Mouse (Mus musculus) lung, embryonic 14.5 days (tissue): ENCODE results near the gene Gm20403. TPM values are rescaled to one million over a fixed set of nuclear protein-coding genes. Genes with fewer than 3 reads are reported as not detected.
"Not testable (repeated sequence)": the region's sequence is repeated elsewhere in the genome, so short reads cannot be mapped to it uniquely, and the experiment has no call there.

Experiments used
- ATAC-seq: fragments of 200-750 bp; cut with Nextera tagmentation; 2 replicates; pipeline ENCODE4 v1.8.0; 2017; ENCODE audit warnings: mild to moderate bottlenecking, moderate TSS enrichment, moderate library complexity; ENCODE audit not compliant: insufficient read depth
- DNase-seq: peaks from one replicate; pipeline ENCODE4 v3.0.0-alpha.2; 2015
- H3K27ac ChIP-seq: fragments of 300-500 bp; sonication (generic); 2 replicates; pipeline ENCODE4 v1.5.1; 2014; ENCODE audit warnings: low read depth, mild to moderate bottlenecking, moderate library complexity
- H3K27me3 ChIP-seq: fragments of 300-500 bp; sonication (generic); 2 replicates; pipeline ENCODE4 v1.6.1; 2014; ENCODE audit warnings: low read length, control low read depth; ENCODE audit not compliant: insufficient read depth
- H3K36me3 ChIP-seq: fragments of 300-500 bp; sonication (generic); 2 replicates; pipeline ENCODE4 v1.6.1; 2014; ENCODE audit warnings: control low read depth; ENCODE audit not compliant: insufficient read depth
- H3K4me1 ChIP-seq: fragments of 300-500 bp; sonication (generic); 2 replicates; pipeline ENCODE4 v1.6.1; 2014; ENCODE audit warnings: antibody characterized with exemption, control low read depth; ENCODE audit not compliant: insufficient read depth
- H3K4me2 ChIP-seq: fragments of 300-500 bp; sonication (generic); 2 replicates; pipeline ENCODE4 v1.6.1; 2014; ENCODE audit warnings: mild to moderate bottlenecking
- H3K4me3 ChIP-seq: fragments of 300-500 bp; sonication (generic); 2 replicates; pipeline ENCODE4 v1.5.1; 2014; ENCODE audit warnings: low read depth, low read length
- H3K9ac ChIP-seq: fragments of 300-500 bp; sonication (generic); 2 replicates; pipeline ENCODE4 v1.6.1; 2014
- H3K9me3 ChIP-seq: fragments of 300-500 bp; sonication (generic); 2 replicates; pipeline ENCODE4 v1.6.1; 2016; ENCODE audit warnings: low read depth, low read length, control low read depth
- CTCF ChIP-seq: IDR thresholded peaks from 2 replicates; pipeline ENCODE4 v1.5.1; 2016; ENCODE audit warnings: antibody characterized with exemption, low read depth
- WGBS: fragments of 180-500 bp; shearing (Covaris S2); extraction: QIAGEN DNeasy Blood & Tissue Kit; methylation state at CpG from one replicate; pipeline ENCODE4 v1.1.7; 2014; 5-methylcytosine and 5-hydroxymethylcytosine counted together
- polyA plus RNA-seq: library from polyadenylated mRNA; unstranded; fragments of >200 nt; fragmentation: Nextera tagmentation; extraction: Ambion mirVana; gene quantifications from 2 replicates; pipeline ENCODE4 v1.2.1, GENCODE M21; 2014

Gene Gm20403
- polyA plus RNA-seq, 1 experiment from 2014 or later, result not detected

GRCm38 (mm10) chr12:55013626-55014398, 27.5 kb upstream of the Gm20403 start, which contains the start of gene Baz1a:
TSS of gene Baz1a (minus strand) at chr12:55014348.
- TF ChIP-seq CTCF, result no peak
- DNase-seq, result no peak
- 77% methylated on average over 6 of the region's 6 CpGs for WGBS

GRCm38 (mm10) chr12:55013031-55013430, 26.7 kb upstream of the Gm20403 start:
- Histone ChIP-seq H3K9ac (no peak overlapping the region), H3K36me3 (no peaks in the 10 kb centered on the region), H3K4me3 (no peak overlapping the region), H3K4me2 (no peak overlapping the region), H3K9me3 (no peaks in the 10 kb centered on the region), H3K27me3 (no peaks in the 10 kb centered on the region), H3K4me1 (no peaks in the 10 kb centered on the region), H3K27ac (no peak overlapping the region)
- ATAC-seq (no peak), DNase-seq (no peak)
- TF ChIP-seq CTCF, result no peak
- 85% methylated on average over 1 of the region's 1 CpGs for WGBS

More at GRCm38 (mm10) chr12:55013626-55014398, 27.5 kb upstream of the Gm20403 start, which contains the start of gene Baz1a:
- H3K9ac ChIP-seq, result no peak within 1 kb of the TSS
- H3K9me3 ChIP-seq, result no peaks in the 10 kb centered on the region
- ATAC-seq, result no peak
- H3K27ac ChIP-seq, result no peak within 1 kb of the TSS
- H3K27me3 ChIP-seq, result no peaks in the 10 kb centered on the region
- H3K36me3 ChIP-seq, result no peaks in the 10 kb centered on the region
- no peak within 1 kb of the TSS for H3K4me3 ChIP-seq
- H3K4me2 ChIP-seq, result no peak within 1 kb of the TSS
- no peaks in the 10 kb centered on the region for H3K4me1 ChIP-seq

GRCm38 (mm10) chr12:55007361-55008008, 21.2 kb upstream of the Gm20403 start:
- no peaks in the 10 kb centered on the region for H3K27me3 ChIP-seq
- no peak overlapping the region for H3K9ac ChIP-seq
- no peaks in the 10 kb centered on the region for H3K9me3 ChIP-seq
- DNase-seq (no peak), ATAC-seq (no peak)
- H3K4me1 ChIP-seq, result no peaks in the 10 kb centered on the region
- WGBS, result 84% methylated on average over 14 of the region's 14 CpGs
- TF ChIP-seq CTCF, result no peak
- H3K36me3 ChIP-seq, result no peaks in the 10 kb centered on the region
- no peak overlapping the region for H3K4me3 ChIP-seq
- no peak overlapping the region for H3K4me2 ChIP-seq
- no peak overlapping the region for H3K27ac ChIP-seq

GRCm38 (mm10) chr12:55006071-55006470, 19.7 kb upstream of the Gm20403 start:
- ATAC-seq (no peak), DNase-seq (no peak)
- Histone ChIP-seq H3K9ac (no peak overlapping the region), H3K4me3 (no peak overlapping the region), H3K4me2 (no peak overlapping the region), H3K4me1 (no peaks in the 10 kb centered on the region), H3K36me3 (no peaks in the 10 kb centered on the region), H3K9me3 (no peaks in the 10 kb centered on the region), H3K27ac (no peak overlapping the region), H3K27me3 (no peaks in the 10 kb centered on the region)
- 95% methylated on average over 7 of the region's 7 CpGs for WGBS
- no peak for TF ChIP-seq CTCF

GRCm38 (mm10) chr12:55004396-55004795, 18.1 kb upstream of the Gm20403 start:
- TF ChIP-seq CTCF, result no peak
- Histone ChIP-seq H3K4me1 (no peaks in the 10 kb centered on the region), H3K27me3 (no peaks in the 10 kb centered on the region), H3K4me3 (no peak overlapping the region), H3K9ac (no peak overlapping the region), H3K36me3 (no peaks in the 10 kb centered on the region), H3K4me2 (no peak overlapping the region), H3K27ac (no peak overlapping the region), H3K9me3 (no peaks in the 10 kb centered on the region)
- ATAC-seq, result no peak
- 86% methylated on average over 3 of the region's 3 CpGs for WGBS
- no peak for DNase-seq

- no peak for TF ChIP-seq CTCF
- Histone ChIP-seq H3K27ac (no peak overlapping the region), H3K27me3 (no peaks in the 10 kb centered on the region), H3K9ac (no peak overlapping the region), H3K4me3 (no peak overlapping the region), H3K9me3 (no peaks in the 10 kb centered on the region), H3K4me1 (no peaks in the 10 kb centered on the region), H3K36me3 (no peaks in the 10 kb centered on the region), H3K4me2 (no peak overlapping the region)
- ATAC-seq, result no peak
- no peak for DNase-seq
- WGBS, result 84% methylated on average over 5 of the region's 5 CpGs
Observed at GRCm38 (mm10) chr12:55003843-55004242, 17.5 kb upstream of the Gm20403 start.

- 86% methylated on average over 7 of the region's 7 CpGs for WGBS
- not testable (repeated sequence) for H3K4me3 ChIP-seq, ATAC-seq, DNase-seq, H3K9ac ChIP-seq, H3K4me2 ChIP-seq, H3K27me3 ChIP-seq, H3K27ac ChIP-seq, H3K4me1 ChIP-seq, H3K9me3 ChIP-seq, H3K36me3 ChIP-seq
Observed at GRCm38 (mm10) chr12:55002532-55002931, 16.2 kb upstream of the Gm20403 start.
